Mouse (Mus musculus) liver, postnatal 0 days (tissue): ENCODE data around the gene Glod4.

Experiments used
- CTCF ChIP-seq: sonication (generic); IDR thresholded peaks from 2 replicates; pipeline ENCODE4 v1.5.1; 2016; ENCODE audit warnings: antibody characterized with exemption, low read depth
- EP300 ChIP-seq: IDR thresholded peaks from 2 replicates; pipeline ENCODE4 v1.6.1; 2016; ENCODE audit warnings: antibody characterized with exemption, low read depth, mild to moderate bottlenecking

GRCm38 (mm10) chr11:76278960-76279852, 35.7 kb upstream of the Glod4 start:
- TF ChIP-seq EP300 (no peak), CTCF (no peak)
